In genomic region chr11:103174891-103175391, GRCm38 (mm10) we compare ENCODE assay signal across 9 mouse cellular contexts. TPM values are rescaled to one million over a fixed set of nuclear protein-coding genes. Genes with fewer than 3 reads are reported as not detected.
DNase-seq lines count a peak whose midpoint lies in the region; ATAC-seq lines count a peak whose summit lies in the region.
"Had no signal": no experiment of that assay in that cellular context is flagged by ENCODE, and none has a peak within 500 bp of the region (broad histone marks: within the 10 kb centered on the region; RNA-seq: fewer than 3 reads in every experiment).

No protein-coding gene starts in this region.

- peak; percentile 70 for DNase-seq in layer of hippocampus, adult 9-11 months
- no peak for DNase-seq in layer of hippocampus, postnatal 36 days
- DNase-seq in heart, adult 9 months (ENCODE audit: low spot score in 2 of 2): peak; percentile 56 to 73
- peak; percentile 48 for DNase-seq in liver, embryonic 13.5 days
- peak; percentile 66 to 74 for DNase-seq in spleen, postnatal 14 days (ENCODE audit: low spot score in 2 of 2)
- no peak for DNase-seq in left cerebral cortex, postnatal 25 days (ENCODE audit: low spot score in 2 of 2)
- no peak for DNase-seq in testis, postnatal 10 days (ENCODE audit: low spot score)
- DNase-seq: lung, embryonic 14.5 days had no signal

- peak overlapping the region; percentile 4; the same call in 1 of the 2 replicates for H3K9ac ChIP-seq in liver, embryonic 13.5 days
- H3K9ac ChIP-seq: lung, embryonic 14.5 days had no signal

- peaks cover 70% of the 10 kb centered on the region for H3K4me1 ChIP-seq in liver, embryonic 13.5 days (replicated peaks)

- no peak overlapping the region for H3K4me3 ChIP-seq in liver, embryonic 13.5 days (replicated peaks)

- peaks cover 33% of the 10 kb centered on the region for H3K27me3 ChIP-seq in liver, embryonic 13.5 days

- H3K4me2 ChIP-seq in liver, embryonic 13.5 days: peak overlapping the region; percentile 24
- H3K4me2 ChIP-seq: lung, embryonic 14.5 days had no signal

- peak overlapping the region; percentile 61 for H3K27ac ChIP-seq in liver, embryonic 13.5 days

- no peaks in the 10 kb centered on the region for H3K36me3 ChIP-seq in liver, embryonic 13.5 days

- intact Hi-C loops in left cerebral cortex, postnatal 25 days (cut with DNase I): no loop called here

- ATAC-seq in liver, embryonic 13.5 days (ENCODE audit: low read depth): peak; percentile 72
- ATAC-seq in cerebellum, adult (ENCODE audit: insufficient number of reproducible peaks, low FRiP score, low TSS enrichment): no peak

- no peaks in the 10 kb centered on the region for H3K9me3 ChIP-seq in liver, embryonic 13.5 days (replicated peaks)

- WGBS in liver, embryonic 13.5 days (ENCODE audit: insufficient replicate concordance): 12% methylated on average over 8 of the region's 8 CpGs

RNA-seq across cellular contexts. Expression of gene Fmnl1, which starts 4.0 kb away (rescaled TPM):
- total RNA-seq in layer of hippocampus, postnatal 36 days (2021): 100 to 1,000 TPM; 136 to 154 TPM
- polyA plus RNA-seq in liver, embryonic 13.5 days (2015; fragmentation: Nextera tagmentation; extraction: Ambion mirVana): 3.0 TPM in 2 replicates
- 100 to 1,000 TPM; 146 to 197 TPM for total RNA-seq in left cerebral cortex, postnatal 25 days (2021)

RNA-seq across cellular contexts. Expression of gene 1700023F06Rik, which starts 33.4 kb away (rescaled TPM):
- 1 to 10 TPM; 1.5 to 2.3 TPM for total RNA-seq in layer of hippocampus, postnatal 36 days (2021)
- polyA plus RNA-seq in liver, embryonic 13.5 days (2015; fragmentation: Nextera tagmentation; extraction: Ambion mirVana): not detected in 2 replicates
- total RNA-seq in left cerebral cortex, postnatal 25 days (2021): 1 to 10 TPM; 1.5 to 2.4 TPM

RNA-seq across cellular contexts. Expression of gene Hexim2, which starts 42.7 kb away (rescaled TPM):
- 10 to 100 TPM; 14.8 to 14.9 TPM for total RNA-seq in layer of hippocampus, postnatal 36 days (2021)
- 6.3 and 7.7 TPM in 2 replicates for polyA plus RNA-seq in liver, embryonic 13.5 days (2015; fragmentation: Nextera tagmentation; extraction: Ambion mirVana)
- total RNA-seq in left cerebral cortex, postnatal 25 days (2021): 10 to 100 TPM; 11.7 to 13.6 TPM

RNA-seq across cellular contexts. Expression of gene Spata32, which starts 43.3 kb away (rescaled TPM):
- 1 to 10 TPM in 1 of 2 experiments, under 1 TPM in 1; 0.72 to 1.6 TPM for total RNA-seq in layer of hippocampus, postnatal 36 days (2021)
- not detected in 2 replicates for polyA plus RNA-seq in liver, embryonic 13.5 days (2015; fragmentation: Nextera tagmentation; extraction: Ambion mirVana)
- total RNA-seq in left cerebral cortex, postnatal 25 days (2021): 1 to 10 TPM; 1.3 to 1.4 TPM
- polyA plus RNA-seq: lung, embryonic 14.5 days had no signal

RNA-seq across cellular contexts. Expression of gene Hexim1, which starts 58.9 kb away (rescaled TPM):
- total RNA-seq in layer of hippocampus, postnatal 36 days (2021): 10 to 100 TPM; 52.7 to 56.1 TPM
- polyA plus RNA-seq in liver, embryonic 13.5 days (2015; fragmentation: Nextera tagmentation; extraction: Ambion mirVana): 2.6 and 3.0 TPM in 2 replicates
- total RNA-seq in left cerebral cortex, postnatal 25 days (2021): 10 to 100 TPM; 46.5 to 50.8 TPM

Comparison
In these comparisons a context has a peak if more than half of its experiments do, and no peak if none do; other contexts are left out.
1. DNase-seq: peak in layer of hippocampus, adult 9-11 months (single experiment), heart, adult 9 months (2 of 2), liver, embryonic 13.5 days (single experiment) and spleen, postnatal 14 days (2 of 2); none in layer of hippocampus, postnatal 36 days (0 of 2), left cerebral cortex, postnatal 25 days (0 of 2) and testis, postnatal 10 days (single experiment).